Mouse (Mus musculus) myocyte (in vitro differentiated cells): ENCODE data around the gene Drg1. TPM values are rescaled to one million over a fixed set of nuclear protein-coding genes. Genes with fewer than 3 reads are reported as not detected.

Source experiments
- H3K27me3 ChIP-seq: one replicate; pipeline ENCODE4 v1.6.1; 2011; ENCODE audit not compliant: control insufficient read depth, insufficient read depth, insufficient read length
- H3K36me3 ChIP-seq: one replicate; pipeline ENCODE4 v1.6.1; 2011; ENCODE audit not compliant: control insufficient read depth, insufficient read depth
- H3K4me2 ChIP-seq: one replicate; pipeline ENCODE4 v1.6.1; 2011; ENCODE audit warnings: low read depth, control low read depth
- H3K4me3 ChIP-seq: one replicate; pipeline ENCODE4 v1.5.1; 2011; ENCODE audit warnings: mild to moderate bottlenecking, control low read depth, moderate library complexity
- H3K79me2 ChIP-seq: one replicate; pipeline ENCODE4 v1.6.1; 2011; ENCODE audit not compliant: control insufficient read depth, insufficient read depth
- H3ac ChIP-seq: one replicate; pipeline ENCODE4 v1.6.1; 2011; ENCODE audit not compliant: control insufficient read depth, insufficient read length
- CEBPB ChIP-seq: IDR thresholded peaks from 2 replicates; pipeline ENCODE4 v1.6.1; 2011; ENCODE audit warnings: mild to moderate bottlenecking, moderate library complexity; ENCODE audit not compliant: poor library complexity, insufficient read depth, severe bottlenecking
- E2F4 ChIP-seq: IDR thresholded peaks from one replicate; pipeline ENCODE4 v1.6.1; 2011; ENCODE audit warnings: mild to moderate bottlenecking, control low read depth, moderate library complexity; ENCODE audit not compliant: insufficient read depth
- MAX ChIP-seq: IDR thresholded peaks from one replicate; pipeline ENCODE4 v1.6.1; 2011; ENCODE audit warnings: low read depth, mild to moderate bottlenecking, control low read depth
- MYOD1 ChIP-seq, 3 experiments: IDR thresholded peaks; one replicate each; pipeline ENCODE4 v1.6.1; 2011; ENCODE audit warnings: control low read depth in 2 of 3, low read depth in 2 of 3, mild to moderate bottlenecking in 2 of 3, moderate library complexity in 1 of 3; ENCODE audit not compliant: insufficient read length in 2 of 3, control insufficient read depth in 1 of 3
- MYOG ChIP-seq, 3 experiments: IDR thresholded peaks; one replicate each; pipeline ENCODE4 v1.6.1; 2011; ENCODE audit warnings: control low read depth in 2 of 3, low read depth in 2 of 3, mild to moderate bottlenecking in 2 of 3; ENCODE audit not compliant: insufficient read length in 2 of 3, control insufficient read depth in 1 of 3, insufficient read depth in 1 of 3
- POLR2A ChIP-seq: IDR thresholded peaks from one replicate; pipeline ENCODE4 v1.6.1; 2011; ENCODE audit warnings: low read depth, mild to moderate bottlenecking, control low read depth, moderate library complexity; ENCODE audit not compliant: insufficient read length
- POLR2AphosphoS2 ChIP-seq: IDR thresholded peaks from one replicate; pipeline ENCODE4 v1.6.1; 2011; ENCODE audit warnings: low read depth, control low read depth; ENCODE audit not compliant: insufficient read length
- REST ChIP-seq: IDR thresholded peaks from one replicate; pipeline ENCODE4 v1.6.1; 2011; ENCODE audit warnings: mild to moderate bottlenecking, control low read depth, moderate library complexity; ENCODE audit not compliant: insufficient read depth, insufficient read length
- SRF ChIP-seq: IDR thresholded peaks from one replicate; pipeline ENCODE4 v1.6.1; 2011; ENCODE audit warnings: low read depth; ENCODE audit not compliant: control insufficient read depth, insufficient read length
- TCF12 ChIP-seq: IDR thresholded peaks from one replicate; pipeline ENCODE4 v1.6.1; 2011; ENCODE audit warnings: mild to moderate bottlenecking, control low read depth; ENCODE audit not compliant: poor library complexity, insufficient read depth, severe bottlenecking
- TCF3 ChIP-seq: IDR thresholded peaks from one replicate; pipeline ENCODE4 v1.6.1; 2011; ENCODE audit warnings: low read depth, control low read depth; ENCODE audit not compliant: insufficient read length
- USF1 ChIP-seq: IDR thresholded peaks from one replicate; pipeline ENCODE4 v1.6.1; 2011; ENCODE audit warnings: low read depth, mild to moderate bottlenecking, control low read depth, moderate library complexity
- polyA plus RNA-seq: library from polyadenylated mRNA; unstranded; fragments of >200 nt; fragmentation: generic; extraction: Trizol; gene quantifications from one replicate; pipeline ENCODE4 v1.2.1, GENCODE M21; 2012; ENCODE audit warnings: missing spikeins

Gene Drg1
- polyA plus RNA-seq, 1 experiment, result 109 TPM

- Histone ChIP-seq H3K27me3 (no peaks in the 10 kb centered on the region), H3K4me2 (no peak overlapping the region), H3K4me3 (no peak overlapping the region), H3ac (no peak overlapping the region), H3K79me2 (no peaks in the 10 kb centered on the region), H3K36me3 (peaks cover 63% of the 10 kb centered on the region)
- TF ChIP-seq MAX, result no peak
- no peak for TF ChIP-seq USF1
Observed at GRCm38 (mm10) chr11:3243771-3244170, 22.4 kb downstream of the Drg1 start.

- no peak overlapping the region for H3K4me2 ChIP-seq
Observed at GRCm38 (mm10) chr11:3242395-3242794, 23.8 kb downstream of the Drg1 start.

GRCm38 (mm10) chr11:3235277-3235676 is 30.9 kb downstream of the Drg1 start:
- TF ChIP-seq POLR2AphosphoS2 (no peak), POLR2A (no peak), SRF (no peak), CEBPB (no peak), MAX (no peak), E2F4 (no peak), USF1 (no peak), TCF3 (no peak), MYOG (IDR thresholded peaks at IDR 0.05; ENCODE audit: control insufficient read depth in 1 of 3, insufficient read depth in 1 of 3, insufficient read length in 2 of 3, low read depth in 2 of 3) (no peak), TCF12 (no peak)
- Histone ChIP-seq H3K36me3 (peaks cover 70% of the 10 kb centered on the region), H3K4me3 (no peak overlapping the region), H3ac (no peak overlapping the region), H3K4me2 (no peak overlapping the region), H3K79me2 (no peaks in the 10 kb centered on the region), H3K27me3 (no peaks in the 10 kb centered on the region)

More at GRCm38 (mm10) chr11:3242395-3242794, 23.8 kb downstream of the Drg1 start:
- no peaks in the 10 kb centered on the region for H3K27me3 ChIP-seq
- peaks cover 76% of the 10 kb centered on the region for H3K36me3 ChIP-seq
- H3ac ChIP-seq, result no peak overlapping the region
- no peaks in the 10 kb centered on the region for H3K79me2 ChIP-seq
- H3K4me3 ChIP-seq, result no peak overlapping the region
- TF ChIP-seq REST, result no peak
- TF ChIP-seq MYOG (IDR thresholded peaks at IDR 0.05; ENCODE audit: control insufficient read depth in 1 of 3, insufficient read depth in 1 of 3, insufficient read length in 2 of 3, low read depth in 2 of 3), result no peak
- TF ChIP-seq CEBPB, result no peak
- no peak for TF ChIP-seq TCF12
- no peak for TF ChIP-seq USF1
- no peak for TF ChIP-seq E2F4

GRCm38 (mm10) chr11:3233704-3234103 is 32.5 kb downstream of the Drg1 start:
- no peak overlapping the region for H3K4me2 ChIP-seq

GRCm38 (mm10) chr11:3232248-3232647 is 34.0 kb downstream of the Drg1 start:
- no peak for TF ChIP-seq TCF12
- no peak for TF ChIP-seq USF1
- TF ChIP-seq TCF3, result no peak
- no peak for TF ChIP-seq POLR2AphosphoS2
- TF ChIP-seq MYOD1 (IDR thresholded peaks at IDR 0.05; ENCODE audit: control insufficient read depth in 1 of 3, insufficient read length in 2 of 3, low read depth in 2 of 3), result no peak
- TF ChIP-seq MYOG (IDR thresholded peaks at IDR 0.05; ENCODE audit: control insufficient read depth in 1 of 3, insufficient read depth in 1 of 3, insufficient read length in 2 of 3, low read depth in 2 of 3), result no peak
- no peak for TF ChIP-seq E2F4
- TF ChIP-seq CEBPB, result no peak
- TF ChIP-seq REST, result no peak
- no peak for TF ChIP-seq MAX
- TF ChIP-seq SRF, result no peak
- no peak for TF ChIP-seq POLR2A

More at GRCm38 (mm10) chr11:3233704-3234103, 32.5 kb downstream of the Drg1 start:
- Histone ChIP-seq H3K36me3 (peaks cover 63% of the 10 kb centered on the region), H3K4me3 (no peak overlapping the region), H3ac (no peak overlapping the region), H3K79me2 (no peaks in the 10 kb centered on the region), H3K27me3 (no peaks in the 10 kb centered on the region)
- TF ChIP-seq MYOG (IDR thresholded peaks at IDR 0.05; ENCODE audit: control insufficient read depth in 1 of 3, insufficient read depth in 1 of 3, insufficient read length in 2 of 3, low read depth in 2 of 3) (no peak), REST (no peak), MAX (no peak), E2F4 (no peak), POLR2AphosphoS2 (no peak), POLR2A (no peak), SRF (no peak), CEBPB (no peak), TCF12 (no peak), TCF3 (no peak), USF1 (no peak), MYOD1 (IDR thresholded peaks at IDR 0.05; ENCODE audit: control insufficient read depth in 1 of 3, insufficient read length in 2 of 3, low read depth in 2 of 3) (no peak)

More at GRCm38 (mm10) chr11:3232248-3232647, 34.0 kb downstream of the Drg1 start:
- Histone ChIP-seq H3K79me2 (no peaks in the 10 kb centered on the region), H3K4me2 (no peak overlapping the region), H3K36me3 (peaks cover 53% of the 10 kb centered on the region), H3K27me3 (no peaks in the 10 kb centered on the region), H3ac (no peak overlapping the region), H3K4me3 (no peak overlapping the region)
